Mouse (Mus musculus): ENCODE results near the gene Crtc1. TPM values are rescaled to one million over a fixed set of nuclear protein-coding genes. Genes with fewer than 3 reads are reported as not detected.

The Crtc1 gene
- total RNA-seq (2021): 10 to 100 TPM; 21.8 to 25.7 TPM
- long read RNA-seq, experiment 1, full-length matches to known transcripts: 5 of 18 reads
- long read RNA-seq, experiment 1, partial matches to known transcripts: 1 of 18 reads
- long read RNA-seq, experiment 1, other reads (novel, unspliced or antisense): 12 of 18 reads
- long read RNA-seq, experiment 2, full-length matches to known transcripts: 4 of 9 reads
- long read RNA-seq, experiment 2, partial matches to known transcripts: 4 of 9 reads
- long read RNA-seq, experiment 2, other reads (novel, unspliced or antisense): 1 of 9 reads

GRCm38 (mm10) chr8:70439055-70439847 is at the start of gene Crtc1:
TSS of gene Crtc1 (minus strand) at chr8:70439579.
- peak; percentile 99 for DNase-seq

GRCm38 (mm10) chr8:70488931-70489470 is 49.6 kb upstream of the Crtc1 start:
- no peak for DNase-seq

DNA sequence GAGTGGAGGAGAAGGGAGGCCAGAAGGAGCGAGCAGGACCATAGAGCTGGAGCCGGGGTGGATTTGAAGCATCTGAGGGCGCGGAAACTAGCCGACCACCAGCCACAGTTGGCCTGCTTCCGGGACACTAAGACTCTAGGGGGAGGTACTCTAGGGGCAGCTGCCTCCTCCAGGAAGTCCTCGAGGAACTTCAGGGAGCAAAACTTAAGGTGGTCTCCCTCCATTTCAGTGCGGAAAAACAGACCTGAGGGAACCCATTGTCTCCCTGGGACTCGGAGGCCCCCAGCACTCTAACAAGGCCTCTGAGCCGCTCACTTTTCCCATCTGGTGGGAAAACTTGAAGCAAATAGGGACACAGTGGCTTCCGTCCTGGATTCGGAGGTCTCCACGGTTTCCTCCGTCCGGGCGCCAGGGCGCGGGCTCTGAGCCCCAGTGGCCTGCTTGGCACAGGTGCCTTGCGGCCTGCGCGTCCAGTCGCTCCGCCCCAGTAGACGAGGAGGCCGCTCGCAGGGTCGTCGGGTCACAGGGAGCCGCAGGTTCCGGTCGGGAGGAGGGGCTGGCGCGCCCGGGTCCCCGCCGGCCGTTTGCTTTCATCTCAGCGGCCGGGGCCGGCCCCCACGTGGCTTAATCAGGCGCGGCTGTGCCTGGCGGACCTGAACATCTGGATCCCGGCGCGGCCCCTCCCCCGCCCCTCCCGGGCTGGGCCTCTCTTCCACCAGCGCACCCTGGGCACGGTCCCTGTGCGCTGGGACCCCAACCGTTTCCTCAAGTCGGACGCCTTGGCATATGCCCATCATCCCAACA is 48.8 kb upstream of the Crtc1 start:
- peak in 1 of 2 experiments; percentile 40 for DNase-seq

DNA sequence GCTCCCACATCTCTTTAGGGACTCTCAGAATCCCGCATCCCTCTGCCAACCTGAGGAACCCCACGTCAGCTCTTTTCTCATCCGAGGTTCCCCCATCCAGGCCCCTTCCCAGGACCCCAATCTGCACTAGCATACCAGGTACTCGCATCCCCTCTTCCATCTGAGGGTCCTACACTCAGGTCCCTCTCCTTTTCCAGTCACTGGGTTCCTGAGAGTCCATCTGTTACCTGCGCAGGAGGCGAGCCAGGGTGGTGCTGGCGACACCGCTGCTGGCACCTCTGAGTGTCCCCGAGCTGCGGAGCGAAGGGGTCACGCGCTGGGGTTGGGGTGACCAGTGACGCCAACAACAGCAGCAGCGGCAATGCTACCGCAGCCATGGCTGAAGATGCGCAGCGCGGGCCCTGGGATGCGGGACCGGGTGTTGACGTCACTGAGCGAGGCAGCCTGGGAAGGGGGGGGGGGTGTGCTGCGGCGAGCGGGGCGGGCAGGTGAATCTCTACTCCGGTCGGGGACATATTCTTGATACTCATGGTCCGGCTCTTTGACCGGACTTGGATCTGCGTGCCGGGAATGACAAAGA is 47.7 kb upstream of the Crtc1 start, which contains the start of gene Tmem59l:
Tmem59l (minus strand) TSS at position 418 of the 580 bp plus-strand sequence.
- no peak for DNase-seq

- no peak for DNase-seq
Measured at GRCm38 (mm10) chr8:70486191-70486681, 46.9 kb upstream of the Crtc1 start.

DNA sequence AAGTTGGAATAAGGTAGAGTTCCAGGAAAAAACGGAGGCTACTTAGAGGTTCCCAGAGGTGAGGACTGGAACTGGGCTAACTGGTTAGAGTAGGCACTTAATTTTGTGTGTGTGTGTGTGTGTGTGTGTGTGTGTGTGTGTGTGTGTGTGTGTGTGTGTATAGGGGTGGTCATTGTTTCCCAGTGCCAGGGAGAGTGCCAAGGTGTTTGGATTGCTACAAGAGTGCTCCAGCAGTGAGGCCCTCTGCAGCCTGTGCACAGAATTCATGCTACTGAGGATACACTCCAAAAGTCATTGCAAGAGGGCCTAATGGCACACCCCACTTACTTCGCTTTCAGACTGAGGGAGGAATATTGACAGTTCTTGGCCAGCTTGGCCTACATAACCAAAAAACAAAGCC is 43.6 kb upstream of the Crtc1 start:
- no peak for DNase-seq

DNA sequence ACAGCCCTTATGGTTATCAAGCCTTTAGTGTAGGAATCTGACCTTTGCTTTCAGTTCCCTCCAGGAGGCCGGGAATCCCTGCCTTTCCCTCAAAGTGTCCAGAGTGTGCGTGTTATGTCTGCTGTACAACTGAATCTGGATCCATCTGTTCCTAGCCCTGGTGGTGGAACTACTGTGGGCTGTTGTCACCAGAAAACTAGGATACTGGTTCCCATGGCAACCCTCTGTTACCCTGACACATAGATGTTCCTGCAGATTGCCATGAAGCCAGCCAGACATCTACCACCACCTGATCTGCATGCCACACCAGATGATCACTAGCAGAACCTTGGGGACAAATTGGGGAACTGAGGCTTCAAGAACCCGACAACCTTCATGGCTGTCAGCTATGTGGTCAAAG is 42.5 kb upstream of the Crtc1 start:
- DNase-seq: no peak

GRCm38 (mm10) chr8:70477269-70477982 is 38.0 kb upstream of the Crtc1 start:
- no peak for DNase-seq

DNA sequence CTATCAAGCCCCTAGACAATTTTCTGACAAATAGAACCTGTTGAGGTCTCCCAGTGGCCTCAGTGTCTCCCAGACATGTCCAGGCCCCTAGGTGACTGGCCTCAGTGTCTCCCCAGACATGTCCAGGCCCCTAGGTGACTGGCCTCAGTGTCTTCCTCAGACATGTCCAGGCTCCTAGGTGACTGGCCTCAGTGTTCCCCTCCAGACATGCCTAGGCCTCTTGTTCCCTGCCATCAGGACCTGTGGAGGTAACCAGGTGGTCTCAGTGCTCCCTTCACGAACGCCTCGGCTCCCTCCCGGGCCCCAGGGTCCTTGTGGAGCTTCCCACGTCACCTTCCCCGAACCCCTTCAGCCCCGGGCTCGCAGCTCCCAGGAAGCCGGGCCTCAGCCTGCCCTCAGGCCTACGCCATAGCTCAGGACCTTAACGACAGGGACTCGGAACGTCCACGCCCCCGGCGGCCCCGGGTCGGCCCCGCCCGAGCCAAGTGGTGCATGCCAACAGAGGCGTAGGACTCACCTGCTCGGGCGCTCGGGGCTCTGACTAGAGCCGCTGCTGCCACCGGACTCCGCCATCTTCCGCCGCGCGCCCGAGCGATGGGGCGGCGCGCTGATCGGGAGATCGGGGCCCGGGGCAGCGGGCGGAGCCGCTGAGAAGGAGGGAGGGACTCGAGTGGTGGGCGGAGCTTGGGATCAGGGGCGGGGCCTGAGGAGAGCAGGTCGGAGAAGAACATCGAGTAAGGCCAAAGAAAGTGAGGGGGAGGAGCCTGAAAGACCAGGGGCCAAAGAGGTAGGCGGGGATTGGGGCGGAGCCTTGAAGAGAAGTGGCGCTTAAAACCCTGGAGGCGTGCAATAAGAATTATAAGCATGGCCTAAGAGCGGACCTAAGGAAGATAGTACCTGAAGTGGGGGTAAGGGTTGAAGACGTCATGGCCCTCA is 37.2 kb upstream of the Crtc1 start, which contains the start of gene Klhl26:
Klhl26 (minus strand) TSS at position 636 of the 936 bp plus-strand sequence.
- DNase-seq: peak; percentile 97 to 99

GRCm38 (mm10) chr8:70471856-70472255 is 32.5 kb upstream of the Crtc1 start:
- DNase-seq: no peak

GRCm38 (mm10) chr8:70469938-70470337 is 30.6 kb upstream of the Crtc1 start:
- no peak for DNase-seq

DNA sequence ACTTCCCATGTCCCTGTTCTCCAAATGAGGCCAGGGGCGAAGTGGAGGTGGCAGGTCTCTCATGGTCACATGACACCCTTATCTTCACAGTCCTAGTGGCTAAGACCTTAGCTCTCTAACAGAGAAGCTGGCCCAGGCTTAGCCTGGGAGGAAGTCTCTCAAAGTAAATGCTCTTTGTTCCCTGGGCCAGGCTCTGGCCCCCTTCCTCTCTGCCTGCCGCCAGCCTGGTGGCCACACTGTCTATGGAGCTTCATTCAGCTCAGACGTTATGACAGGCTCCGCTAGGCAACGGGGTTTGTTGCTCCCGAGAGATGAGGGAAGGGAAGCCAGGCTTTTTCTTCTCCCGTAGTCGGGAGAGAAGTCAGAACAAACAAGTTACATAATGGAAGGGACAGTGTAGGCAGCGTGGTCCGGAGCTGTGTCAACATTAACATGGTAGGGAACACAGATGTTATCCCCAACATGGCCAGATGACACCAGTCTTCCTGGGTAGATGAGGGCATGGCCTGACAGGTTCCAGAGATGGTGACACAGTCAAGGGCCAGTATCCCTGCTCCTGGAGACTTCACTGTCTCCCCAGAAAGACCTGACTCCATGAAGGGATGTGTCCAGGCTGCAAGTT is 30.0 kb upstream of the Crtc1 start:
- DNase-seq: no peak

GRCm38 (mm10) chr8:70468733-70469132 is 29.4 kb upstream of the Crtc1 start:
- no peak for DNase-seq

DNA sequence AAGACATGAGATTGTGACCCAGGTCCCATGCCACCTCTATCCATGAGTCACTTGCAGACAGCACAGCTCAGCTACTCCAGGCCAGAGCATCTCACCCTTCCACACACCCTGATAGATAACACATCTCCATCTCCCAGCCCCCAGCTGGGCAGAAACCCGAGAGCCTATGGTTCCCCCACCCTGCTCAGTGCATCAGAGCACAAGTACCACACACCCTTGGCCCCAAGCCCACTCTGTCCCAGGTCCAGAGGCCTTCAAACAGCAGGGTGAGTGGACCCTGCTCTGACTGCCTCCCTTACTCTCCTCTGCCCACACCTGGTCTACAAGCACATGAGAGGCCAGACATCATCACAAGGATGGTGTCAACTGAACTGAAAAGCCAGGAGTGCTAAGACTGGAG is 28.5 kb upstream of the Crtc1 start:
- no peak for DNase-seq

DNA sequence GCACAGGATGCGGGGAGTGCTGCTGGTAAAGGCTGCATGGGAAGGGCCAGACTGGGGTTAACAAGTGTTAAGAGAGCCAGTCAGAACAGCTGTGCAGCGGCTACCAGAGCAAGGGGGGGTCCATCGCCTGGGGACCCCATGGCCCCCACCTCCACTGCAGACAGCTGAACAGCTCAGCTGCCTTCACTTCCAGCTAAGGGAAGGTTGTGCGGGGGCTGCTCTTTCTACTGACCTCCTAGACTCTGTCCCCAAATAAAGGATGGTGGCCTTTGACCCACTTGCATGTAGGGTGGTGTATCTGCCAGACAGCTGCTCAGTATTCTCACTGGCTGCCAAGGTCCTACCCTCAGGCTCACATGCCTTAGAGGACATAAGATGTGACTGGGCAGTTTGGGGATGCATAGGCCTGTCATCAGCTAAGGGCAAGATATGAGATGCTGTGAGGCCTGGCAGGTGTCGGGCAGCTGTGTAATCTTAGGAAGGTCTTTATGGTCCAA is 27.9 kb upstream of the Crtc1 start:
- no peak for DNase-seq

GRCm38 (mm10) chr8:70466771-70467170 is 27.4 kb upstream of the Crtc1 start:
- DNase-seq: peak in 1 of 2 experiments; percentile 47

DNA sequence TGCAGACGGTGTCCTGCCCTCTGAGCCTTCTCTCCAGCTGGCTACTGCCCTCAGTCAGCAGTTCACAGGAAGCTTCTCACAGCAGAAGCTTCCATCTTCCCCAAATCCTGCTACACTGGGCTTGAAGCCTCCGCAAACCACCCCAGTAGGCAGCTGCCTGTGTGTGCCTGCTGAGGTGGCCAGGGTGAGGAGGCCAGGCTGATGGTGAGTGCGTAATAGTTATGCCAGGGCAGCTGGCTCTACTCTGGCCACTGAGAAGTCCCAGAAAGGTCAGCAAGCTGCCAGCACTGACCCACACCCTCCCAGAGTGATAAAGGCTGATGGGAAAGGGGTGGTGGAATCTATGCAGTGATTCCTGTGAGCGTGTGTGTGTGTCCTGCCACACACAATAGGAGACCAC is 26.9 kb upstream of the Crtc1 start:
- no peak for DNase-seq

DNA sequence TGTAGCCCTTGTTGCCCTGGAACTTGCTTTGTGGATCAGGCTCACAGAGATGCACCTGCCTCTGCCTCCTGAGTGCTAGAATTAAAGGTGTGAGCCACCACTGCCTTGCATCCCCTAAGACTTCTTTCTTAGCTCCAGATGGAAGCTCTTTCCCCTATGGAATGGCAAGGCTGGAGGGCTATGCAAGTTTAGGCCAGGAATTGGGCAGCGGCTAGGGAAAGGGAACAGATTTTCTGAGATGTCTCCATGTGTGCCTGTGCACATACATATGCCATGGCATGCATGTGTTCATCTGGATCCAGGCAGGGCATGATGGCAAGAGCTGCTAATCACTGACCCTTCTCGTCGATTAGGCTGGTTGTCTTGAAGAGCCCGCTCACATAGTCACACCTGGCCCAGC is 26.3 kb upstream of the Crtc1 start:
- DNase-seq: no peak

DNA sequence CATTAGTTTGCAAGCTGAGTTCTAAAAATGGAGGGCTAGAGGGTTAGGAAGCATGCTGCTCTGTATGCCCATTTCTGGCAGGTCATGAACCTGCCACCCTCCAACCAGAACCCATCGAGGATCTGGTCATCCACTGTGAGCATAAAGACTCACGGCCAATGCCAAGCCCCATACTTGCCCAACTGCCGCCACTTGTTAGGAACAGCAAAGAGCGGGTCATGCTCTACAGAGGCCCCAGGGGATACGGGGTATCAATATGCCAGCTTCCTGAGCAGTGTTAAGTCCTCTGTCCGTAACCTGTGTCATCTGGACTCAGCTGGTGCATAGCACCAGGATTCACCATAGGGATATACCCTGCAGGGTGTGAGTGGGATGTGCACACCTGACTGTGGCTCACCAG is 24.8 kb upstream of the Crtc1 start:
- DNase-seq: no peak
